Mouse (Mus musculus): ENCODE results near the gene Tbk1.

- TF ChIP-seq CTCF (IDR thresholded peaks at IDR 0.05; ENCODE audit: insufficient read depth, low read length) (no peak), POLR2A (IDR thresholded peaks at IDR 0.05; ENCODE audit: borderline replicate concordance, extremely low read depth, low read depth, low read length) (no peak)
These were observed 90.0 kb downstream of the Tbk1 start for GRCm38 (mm10) chr10:121496616-121497015.

All from lung, adult 2 months (tissue).